Mouse (Mus musculus): ENCODE measurements around the gene Atl3. TPM values are rescaled to one million over a fixed set of nuclear protein-coding genes. Genes with fewer than 3 reads are reported as not detected.

Gene Atl3
- total and polyA plus RNA-seq, 3 experiments: 6.8 to 14.0 (median 14.0) TPM

- WGBS: 94% methylated on average over 1 of the region's 1 CpGs
- Histone ChIP-seq H3K27me3 (ENCODE audit: control insufficient read depth, insufficient read depth, low read length) (no peaks in the 10 kb centered on the region), H3K4me3 (no peak overlapping the region), H3K4me1 (ENCODE audit: control insufficient read depth, insufficient read depth, low read length) (no peaks in the 10 kb centered on the region), H3K79me2 (replicated peaks; ENCODE audit: control insufficient read depth, insufficient read depth, low read length) (no peaks in the 10 kb centered on the region), H3K9ac (ENCODE audit: low read depth, low read length) (no peak overlapping the region), H3K27ac (no peak overlapping the region), H3K36me3 (ENCODE audit: control insufficient read depth, insufficient read depth, low read length) (peaks cover 12% of the 10 kb centered on the region)
- DNase-seq: no peak
- TF ChIP-seq POLR2A (IDR thresholded peaks at IDR 0.05; ENCODE audit: insufficient read depth, low read depth, low read length): no peak
- peak; percentile 58 for TF ChIP-seq CTCF (IDR thresholded peaks at IDR 0.05)
- TF ChIP-seq EP300 (IDR thresholded peaks at IDR 0.05; ENCODE audit: insufficient read depth, low read depth, low read length): no peak
- intact Hi-C loops (cut with DNase I): no loop called here
Measured at GRCm38 (mm10) chr19:7523292-7523691, 29.5 kb downstream of the Atl3 start.

GRCm38 (mm10) chr19:7523781-7524180 lies 29.9 kb downstream of the Atl3 start:
- no peak for TF ChIP-seq EP300 (IDR thresholded peaks at IDR 0.05; ENCODE audit: insufficient read depth, low read depth, low read length)
- no peak for TF ChIP-seq POLR2A (IDR thresholded peaks at IDR 0.05; ENCODE audit: insufficient read depth, low read depth, low read length)
- TF ChIP-seq CTCF (IDR thresholded peaks at IDR 0.05): no peak
- H3K27me3 ChIP-seq (ENCODE audit: control insufficient read depth, insufficient read depth, low read length): no peaks in the 10 kb centered on the region
- no peak overlapping the region for H3K9ac ChIP-seq (ENCODE audit: low read depth, low read length)
- DNase-seq: no peak
- intact Hi-C loops (cut with DNase I): no loop called here
- no peak overlapping the region for H3K4me3 ChIP-seq
- peaks cover 12% of the 10 kb centered on the region for H3K36me3 ChIP-seq (ENCODE audit: control insufficient read depth, insufficient read depth, low read length)
- H3K79me2 ChIP-seq (replicated peaks; ENCODE audit: control insufficient read depth, insufficient read depth, low read length): no peaks in the 10 kb centered on the region
- no peak overlapping the region for H3K27ac ChIP-seq
- H3K4me1 ChIP-seq (ENCODE audit: control insufficient read depth, insufficient read depth, low read length): no peaks in the 10 kb centered on the region

GRCm38 (mm10) chr19:7524879-7525278 lies 31.0 kb downstream of the Atl3 start:
- Histone ChIP-seq H3K9ac (ENCODE audit: low read depth, low read length) (no peak overlapping the region), H3K4me3 (no peak overlapping the region), H3K36me3 (ENCODE audit: control insufficient read depth, insufficient read depth, low read length) (peaks cover 12% of the 10 kb centered on the region), H3K27ac (no peak overlapping the region), H3K79me2 (replicated peaks; ENCODE audit: control insufficient read depth, insufficient read depth, low read length) (no peaks in the 10 kb centered on the region), H3K27me3 (ENCODE audit: control insufficient read depth, insufficient read depth, low read length) (no peaks in the 10 kb centered on the region), H3K4me1 (ENCODE audit: control insufficient read depth, insufficient read depth, low read length) (peaks cover 1% of the 10 kb centered on the region)
- WGBS: 81% methylated on average over 3 of the region's 3 CpGs
- intact Hi-C loops (cut with DNase I): no loop called here
- TF ChIP-seq EP300 (IDR thresholded peaks at IDR 0.05; ENCODE audit: insufficient read depth, low read depth, low read length): no peak
- no peak for TF ChIP-seq POLR2A (IDR thresholded peaks at IDR 0.05; ENCODE audit: insufficient read depth, low read depth, low read length)
- no peak for DNase-seq

GRCm38 (mm10) chr19:7528639-7529428 lies 35.0 kb downstream of the Atl3 start:
- intact Hi-C loops (cut with DNase I): loop anchor here (1.0 kb wide), 3 partner anchors 29 to 88 kb away; no protein-coding TSS in a partner anchor
- H3K4me1 ChIP-seq (ENCODE audit: control insufficient read depth, insufficient read depth, low read length): peaks cover 1% of the 10 kb centered on the region
- H3K27me3 ChIP-seq (ENCODE audit: control insufficient read depth, insufficient read depth, low read length): no peaks in the 10 kb centered on the region
- H3K4me3 ChIP-seq: no peak overlapping the region
- DNase-seq: peak; percentile 49 to 76
- H3K9ac ChIP-seq (ENCODE audit: low read depth, low read length): no peak overlapping the region
- no peaks in the 10 kb centered on the region for H3K79me2 ChIP-seq (replicated peaks; ENCODE audit: control insufficient read depth, insufficient read depth, low read length)
- TF ChIP-seq POLR2A (IDR thresholded peaks at IDR 0.05; ENCODE audit: insufficient read depth, low read depth, low read length) (no peak), CTCF (IDR thresholded peaks at IDR 0.05) (peak; percentile 93)
- WGBS: 40% methylated on average over 7 of the region's 7 CpGs
- no peak overlapping the region for H3K27ac ChIP-seq
- peaks cover 2% of the 10 kb centered on the region; the same call in 1 of the 2 replicates for H3K36me3 ChIP-seq (ENCODE audit: control insufficient read depth, insufficient read depth, low read length)

GRCm38 (mm10) chr19:7531906-7532305 lies 38.1 kb downstream of the Atl3 start:
- Histone ChIP-seq H3K79me2 (replicated peaks; ENCODE audit: control insufficient read depth, insufficient read depth, low read length) (no peaks in the 10 kb centered on the region), H3K4me1 (ENCODE audit: control insufficient read depth, insufficient read depth, low read length) (peaks cover 1% of the 10 kb centered on the region), H3K36me3 (ENCODE audit: control insufficient read depth, insufficient read depth, low read length) (peaks cover 2% of the 10 kb centered on the region; the same call in 1 of the 2 replicates), H3K4me3 (no peak overlapping the region), H3K27me3 (ENCODE audit: control insufficient read depth, insufficient read depth, low read length) (no peaks in the 10 kb centered on the region), H3K9ac (ENCODE audit: low read depth, low read length) (no peak overlapping the region), H3K27ac (no peak overlapping the region)
- intact Hi-C loops (cut with DNase I): no loop called here
- WGBS: 89% methylated on average over 5 of the region's 5 CpGs
- no peak for TF ChIP-seq CTCF (IDR thresholded peaks at IDR 0.05)
- no peak for TF ChIP-seq POLR2A (IDR thresholded peaks at IDR 0.05; ENCODE audit: insufficient read depth, low read depth, low read length)
- no peak for TF ChIP-seq EP300 (IDR thresholded peaks at IDR 0.05; ENCODE audit: insufficient read depth, low read depth, low read length)
- no peak for DNase-seq

- TF ChIP-seq EP300 (IDR thresholded peaks at IDR 0.05; ENCODE audit: insufficient read depth, low read depth, low read length) (no peak), CTCF (IDR thresholded peaks at IDR 0.05) (no peak), POLR2A (IDR thresholded peaks at IDR 0.05; ENCODE audit: insufficient read depth, low read depth, low read length) (no peak)
- Histone ChIP-seq H3K9ac (ENCODE audit: low read depth, low read length) (no peak overlapping the region), H3K36me3 (ENCODE audit: control insufficient read depth, insufficient read depth, low read length) (peaks cover 2% of the 10 kb centered on the region; the same call in 1 of the 2 replicates), H3K27me3 (ENCODE audit: control insufficient read depth, insufficient read depth, low read length) (no peaks in the 10 kb centered on the region), H3K4me1 (ENCODE audit: control insufficient read depth, insufficient read depth, low read length) (peaks cover 1% of the 10 kb centered on the region), H3K4me3 (no peak overlapping the region), H3K79me2 (replicated peaks; ENCODE audit: control insufficient read depth, insufficient read depth, low read length) (no peaks in the 10 kb centered on the region), H3K27ac (no peak overlapping the region)
- 89% methylated on average over 5 of the region's 5 CpGs for WGBS
- intact Hi-C loops (cut with DNase I): no loop called here
- DNase-seq: no peak
Measured at GRCm38 (mm10) chr19:7533891-7534290, 40.1 kb downstream of the Atl3 start.

Measured in heart, adult 2 months (tissue).